Mouse (Mus musculus) layer of hippocampus, postnatal 10 days (tissue): ENCODE measurements around the gene Hist1h3a. TPM values are rescaled to one million over a fixed set of nuclear protein-coding genes. Genes with fewer than 3 reads are reported as not detected.
"Not testable (repeated sequence)": the region's sequence is repeated elsewhere in the genome, so short reads cannot be mapped to it uniquely, and the experiment has no call there.

ENCODE experiments used
- DNase-seq, 2 experiments: peaks; one replicate each; pipeline ENCODE4 v3.0.0; 2021; ENCODE audit warnings: low spot score in 2 of 2
- long read RNA-seq: library from polyadenylated mRNA; stranded (forward); transcript quantifications from one replicate; pipeline ENCODE4 v2.0.0, GENCODE M21; 2023
- total RNA-seq, 2 experiments: library from RNA; stranded (reverse); gene quantifications; 2 replicates each; pipeline ENCODE4 v1.2.3; 2021

The Hist1h3a gene
- 10 to 100 TPM; 68.7 to 70.1 TPM for total RNA-seq
- long read RNA-seq: 0 reads

DNA sequence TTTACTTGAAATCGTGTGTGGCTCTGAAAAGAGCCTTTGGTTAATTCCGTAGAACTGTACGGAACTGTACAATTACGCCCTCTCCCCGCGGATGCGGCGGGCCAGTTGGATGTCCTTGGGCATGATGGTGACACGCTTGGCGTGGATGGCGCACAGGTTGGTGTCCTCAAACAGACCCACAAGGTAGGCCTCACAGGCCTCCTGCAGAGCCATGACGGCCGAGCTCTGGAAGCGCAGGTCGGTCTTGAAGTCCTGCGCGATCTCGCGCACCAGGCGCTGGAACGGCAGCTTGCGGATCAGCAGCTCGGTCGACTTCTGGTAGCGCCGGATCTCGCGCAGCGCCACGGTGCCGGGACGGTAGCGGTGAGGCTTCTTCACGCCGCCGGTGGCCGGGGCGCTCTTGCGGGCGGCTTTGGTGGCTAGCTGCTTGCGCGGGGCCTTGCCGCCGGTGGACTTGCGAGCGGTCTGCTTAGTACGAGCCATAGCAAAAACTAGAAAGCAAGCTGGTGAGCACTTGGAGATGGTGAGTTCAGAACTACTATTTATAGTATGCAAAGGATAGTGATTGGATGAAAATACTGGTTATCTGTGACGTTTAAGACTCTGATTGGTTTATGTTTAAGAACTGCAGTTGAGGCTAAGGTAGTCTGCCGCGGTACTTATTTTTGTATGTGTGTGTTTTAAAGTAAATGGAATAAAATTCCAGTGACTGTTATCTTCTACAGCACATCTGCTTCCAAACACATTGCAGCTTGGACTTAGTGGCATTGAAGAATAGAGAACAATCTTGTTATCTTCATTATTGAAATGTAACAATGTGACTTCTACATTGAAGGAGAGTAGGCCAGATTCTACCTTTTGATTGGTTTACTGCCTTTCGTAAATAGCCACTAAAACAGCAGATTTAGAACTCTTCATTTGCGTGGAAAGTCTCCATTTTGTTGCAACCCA is at the start of gene Hist1h3a:
Gene Hist1h3a (minus strand): TSS at position 516 of the 951 bp plus-strand sequence.
- peak in 1 of 2 experiments; percentile 61 for DNase-seq

- no peak for DNase-seq
These were observed 44.4 kb upstream of the Hist1h3a start, which contains the start of gene Slc17a2 for GRCm38 (mm10) chr13:23806422-23807052. Gene Slc17a2, plus strand, starts transcription at chr13:23806993.

GRCm38 (mm10) chr13:23804532-23804931 is 42.3 kb upstream of the Hist1h3a start:
- no peak for DNase-seq

GRCm38 (mm10) chr13:23799405-23799804 is 37.2 kb upstream of the Hist1h3a start:
- DNase-seq: no peak

DNA sequence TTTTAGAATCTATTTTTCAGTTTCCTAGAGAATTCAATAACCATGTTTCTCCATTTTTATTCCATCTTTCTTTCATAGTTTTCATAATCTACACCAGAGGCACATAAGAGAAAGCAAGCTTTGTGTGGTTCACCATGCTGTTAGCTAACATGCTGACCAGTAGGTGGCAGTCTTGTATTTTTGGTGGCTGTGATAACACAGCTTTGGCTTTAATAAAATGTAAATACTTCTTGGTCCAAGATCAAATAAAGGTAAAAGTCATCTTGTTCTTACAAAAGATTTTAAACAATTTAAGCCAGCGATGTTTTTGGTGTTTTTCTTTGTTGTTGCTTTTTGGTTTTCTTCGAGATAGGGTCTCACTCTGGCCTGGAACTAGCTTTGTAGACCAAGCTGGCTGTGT is 30.3 kb upstream of the Hist1h3a start:
- DNase-seq: peak; percentile 62 to 69

DNA sequence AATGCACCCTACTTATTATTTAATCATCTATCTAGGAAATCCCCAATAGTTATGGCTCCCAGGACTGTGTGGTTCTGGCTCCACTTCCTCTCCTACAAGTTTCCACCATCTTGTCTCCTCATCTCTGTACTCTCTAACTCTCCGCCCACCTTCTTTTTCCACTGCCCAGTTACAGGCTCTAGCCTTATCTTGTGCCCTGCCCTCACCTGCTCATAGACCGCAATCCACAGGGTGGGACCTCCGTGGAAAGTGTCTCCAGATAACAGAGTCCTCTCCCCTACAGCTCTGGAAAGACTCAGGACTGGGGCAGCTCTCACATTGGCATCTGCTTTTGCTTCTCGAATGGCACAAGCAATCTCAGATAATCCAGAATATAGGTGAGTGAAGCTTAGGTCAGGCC is 16.8 kb upstream of the Hist1h3a start:
- no peak for DNase-seq

GRCm38 (mm10) chr13:23778339-23778738 is 16.2 kb upstream of the Hist1h3a start:
- no peak for DNase-seq

- DNase-seq: peak; percentile 37 to 40
These were observed 10.6 kb upstream of the Hist1h3a start for GRCm38 (mm10) chr13:23772561-23773313.

DNA sequence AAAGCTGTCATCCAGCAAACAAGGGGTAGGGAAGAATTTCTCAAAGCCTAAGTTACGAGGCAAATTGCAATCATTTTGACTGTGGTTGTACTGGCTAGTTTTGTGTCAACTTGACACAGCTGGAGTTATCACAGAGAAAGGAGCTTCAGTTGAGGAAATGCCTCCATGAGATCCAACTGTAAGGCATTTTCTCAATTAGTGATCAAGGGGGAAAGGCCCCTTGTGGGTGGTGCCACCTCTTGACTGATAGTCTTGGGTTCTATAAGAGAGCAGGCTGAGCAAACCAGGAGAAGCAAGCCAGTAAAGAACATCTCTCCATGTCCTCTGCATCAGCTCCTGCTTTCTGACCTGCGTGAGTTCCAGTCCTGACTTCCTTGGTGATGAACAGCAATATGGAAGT is 7.4 kb upstream of the Hist1h3a start, which contains the start of gene Trim38:
Gene Trim38 (plus strand): TSS at position 301 of the 400 bp plus-strand sequence.
- not testable (repeated sequence) for DNase-seq

GRCm38 (mm10) chr13:23768834-23769397 is 6.7 kb upstream of the Hist1h3a start:
- no peak for DNase-seq

- DNase-seq: no peak
These were observed 4.6 kb upstream of the Hist1h3a start for GRCm38 (mm10) chr13:23766772-23767171.

DNA sequence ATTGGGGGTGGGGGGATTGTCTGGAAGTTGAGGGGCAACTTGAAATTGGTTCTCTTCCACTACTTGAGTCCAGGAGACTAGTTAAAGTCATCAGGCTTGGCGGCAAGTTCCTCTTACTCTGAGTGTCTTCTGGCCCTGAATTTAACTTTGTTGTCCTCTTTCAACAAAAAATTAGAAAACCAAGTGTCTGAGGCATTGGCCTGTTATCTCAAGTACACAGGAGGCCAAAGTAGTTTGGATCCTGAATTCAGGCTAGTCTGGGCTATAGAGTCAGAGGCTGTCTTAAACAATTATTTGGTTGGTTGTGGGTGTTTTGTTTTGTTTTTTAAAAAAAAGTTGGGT is 3.0 kb upstream of the Hist1h3a start:
- no peak for DNase-seq

DNA sequence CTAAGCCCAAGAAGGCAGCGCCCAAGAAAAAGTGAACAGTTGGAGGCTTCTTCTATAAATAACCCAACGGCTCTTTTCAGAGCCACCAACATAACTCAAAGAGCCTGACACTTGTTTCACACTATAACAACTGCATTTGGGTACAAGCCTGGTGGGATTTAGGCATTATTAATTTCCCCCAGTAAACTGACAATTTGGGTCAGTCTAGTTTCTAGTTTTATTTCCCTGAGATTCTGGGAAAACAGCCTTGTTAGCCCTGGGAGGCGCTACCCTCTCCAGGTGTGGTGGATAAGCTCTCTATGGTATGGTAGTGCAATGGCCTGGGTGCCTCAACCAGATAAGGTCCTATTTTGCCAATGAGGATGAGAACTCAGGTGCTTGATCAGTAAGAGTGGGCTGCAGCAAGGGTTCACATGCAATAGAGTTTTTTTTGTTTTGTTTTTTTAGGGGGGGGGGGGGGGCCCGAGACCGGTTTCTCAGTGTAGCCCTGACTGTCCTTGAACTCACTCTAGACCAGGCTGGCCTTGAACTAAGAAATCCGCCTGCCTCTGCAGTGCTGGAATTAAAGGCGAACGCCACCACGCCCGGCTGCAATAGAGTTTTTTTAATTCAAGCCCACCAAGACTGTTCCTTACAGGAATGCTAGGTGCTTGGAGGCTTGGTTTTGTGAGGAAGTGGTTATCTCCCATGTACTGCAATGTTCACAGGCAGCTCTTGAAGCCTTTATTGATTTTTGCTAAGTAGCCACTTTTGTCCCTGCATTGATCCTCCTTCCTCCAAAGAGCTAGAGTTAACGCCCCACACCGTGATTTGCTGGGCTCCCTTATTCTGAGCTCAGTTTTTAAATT is 2.4 kb upstream of the Hist1h3a start:
- DNase-seq: no peak

DNA sequence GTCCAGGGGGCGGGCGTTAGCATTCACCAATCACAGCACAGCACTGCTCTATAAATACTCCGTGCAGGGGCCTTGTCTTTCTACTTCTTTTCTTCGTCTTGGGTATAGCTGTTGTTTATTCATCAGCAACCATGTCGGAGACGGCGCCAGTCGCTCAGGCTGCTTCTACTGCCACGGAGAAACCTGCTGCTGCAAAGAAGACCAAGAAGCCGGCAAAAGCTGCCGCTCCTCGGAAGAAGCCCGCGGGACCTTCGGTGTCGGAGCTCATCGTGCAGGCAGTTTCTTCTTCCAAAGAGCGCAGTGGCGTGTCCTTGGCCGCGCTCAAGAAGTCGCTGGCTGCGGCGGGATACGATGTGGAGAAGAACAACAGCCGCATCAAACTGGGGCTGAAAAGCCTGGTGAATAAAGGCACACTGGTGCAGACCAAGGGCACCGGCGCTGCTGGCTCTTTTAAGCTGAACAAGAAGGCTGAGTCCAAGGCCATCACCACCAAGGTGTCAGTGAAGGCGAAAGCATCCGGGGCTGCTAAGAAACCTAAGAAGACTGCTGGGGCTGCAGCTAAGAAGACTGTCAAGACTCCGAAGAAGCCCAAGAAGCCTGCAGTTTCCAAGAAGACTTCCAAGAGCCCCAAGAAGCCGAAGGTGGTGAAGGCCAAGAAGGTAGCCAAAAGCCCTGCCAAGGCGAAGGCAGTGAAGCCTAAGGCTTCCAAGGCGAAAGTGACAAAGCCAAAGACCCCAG is 1.6 kb upstream of the Hist1h3a start, which contains the start of gene Hist1h1a:
Gene Hist1h1a (plus strand): TSS at position 81 of the 738 bp plus-strand sequence.
- peak; percentile 69 to 82 for DNase-seq

DNA sequence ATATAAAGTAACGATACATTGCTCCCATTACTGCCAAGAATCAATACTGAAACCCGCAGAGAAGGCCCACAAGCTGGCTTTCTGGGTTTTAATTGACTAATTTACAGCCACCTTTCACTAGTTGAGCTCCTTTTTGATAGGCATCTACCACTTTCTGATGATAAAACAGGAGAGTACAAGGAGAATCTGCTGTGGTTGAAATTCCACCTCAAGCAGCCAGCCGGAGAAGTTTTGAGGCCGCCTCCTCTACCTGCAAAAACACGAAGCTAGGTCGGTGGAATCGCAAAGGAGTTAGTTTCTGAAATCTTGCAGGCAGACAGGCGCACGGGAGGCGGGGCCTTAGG is 1.0 kb upstream of the Hist1h3a start:
- no peak for DNase-seq

GRCm38 (mm10) chr13:23760972-23761864 is 968 bp downstream of the Hist1h3a start, which contains the start of gene Hist1h4a:
Gene Hist1h4a, minus strand, starts transcription at chr13:23761230.
- peak; percentile 98 for DNase-seq

DNA sequence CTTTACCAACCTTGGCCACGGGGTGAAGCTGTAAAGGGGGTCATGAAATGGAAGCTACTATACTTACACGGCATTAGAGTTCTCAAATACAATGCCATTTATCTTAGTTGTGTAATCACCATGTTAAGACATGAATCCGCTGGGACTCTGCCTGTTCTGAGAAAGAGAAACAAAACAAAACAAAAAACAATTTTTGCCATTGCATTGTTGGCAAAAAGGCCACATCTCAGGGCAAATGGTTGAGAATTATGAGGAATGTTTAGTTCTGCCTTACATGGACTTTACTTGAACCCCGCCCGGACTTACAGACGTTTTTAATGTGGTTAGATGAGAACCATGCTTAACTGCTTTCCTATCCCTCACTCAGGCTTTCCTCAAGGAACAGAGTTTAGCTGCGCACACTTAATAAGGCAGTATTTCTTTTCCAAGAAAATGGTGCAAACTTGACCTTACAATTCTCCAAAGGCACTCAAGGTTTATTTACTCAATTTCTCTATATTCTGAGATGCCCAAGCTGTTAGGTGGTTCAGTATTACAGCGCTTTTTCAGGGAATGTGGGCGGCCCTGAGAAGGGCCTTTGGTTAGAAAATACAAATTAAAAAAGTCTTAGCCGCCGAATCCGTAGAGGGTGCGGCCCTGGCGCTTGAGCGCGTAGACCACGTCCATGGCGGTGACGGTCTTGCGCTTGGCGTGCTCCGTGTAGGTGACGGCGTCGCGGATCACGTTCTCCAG is 1.8 kb downstream of the Hist1h3a start:
- DNase-seq: no peak

- no peak for DNase-seq
These were observed 2.3 kb downstream of the Hist1h3a start for GRCm38 (mm10) chr13:23759916-23760239.
